Mouse (Mus musculus): ENCODE measurements around the gene Ncoa4.
"Not testable (repeated sequence)": the region's sequence is repeated elsewhere in the genome, so short reads cannot be mapped to it uniquely, and the experiment has no call there.

Gene Ncoa4

DNA sequence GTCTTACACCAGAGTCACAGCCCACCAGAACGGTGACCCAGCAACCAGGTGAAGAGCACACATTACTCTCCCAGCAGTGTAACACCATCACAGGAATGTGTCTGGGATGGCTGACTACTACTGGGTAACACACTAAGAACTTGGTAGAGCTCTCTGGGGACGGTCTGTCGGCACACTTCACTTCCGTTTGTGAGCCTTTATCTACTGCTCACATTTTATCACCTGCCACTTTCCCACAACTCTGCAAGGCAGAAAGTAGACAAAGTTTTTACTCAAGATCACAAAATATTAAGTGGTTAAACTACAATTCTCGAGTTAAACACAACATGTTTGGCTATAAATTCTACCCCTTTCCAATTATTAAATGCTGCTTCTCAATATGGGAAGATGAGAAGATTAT, 32.3 kb downstream of the Ncoa4 start:
- ATAC-seq (ENCODE audit: insufficient number of reproducible peaks, low FRiP score, low TSS enrichment) = no peak

DNA sequence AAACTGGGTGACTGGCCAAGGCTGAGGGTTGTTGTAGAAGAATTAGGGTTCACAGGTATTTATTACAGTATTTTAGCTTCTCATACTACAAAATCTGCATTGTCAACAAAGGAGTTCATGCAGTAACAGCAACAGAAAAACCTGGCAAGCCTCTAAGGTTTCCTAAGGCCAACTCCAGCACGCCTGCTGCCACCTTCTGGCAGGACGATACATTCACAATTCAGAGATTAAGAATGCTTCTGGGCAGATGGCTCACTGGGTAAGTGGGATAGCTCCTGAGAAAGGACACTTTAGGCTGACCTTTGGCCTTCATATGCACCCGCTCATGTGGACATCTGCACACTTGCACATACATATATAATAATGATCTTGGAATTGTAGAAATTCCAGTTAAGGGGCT, 32.8 kb downstream of the Ncoa4 start:
- ATAC-seq (ENCODE audit: insufficient number of reproducible peaks, low FRiP score, low TSS enrichment) = 0 out of 2 replicates have a peak, but pooled peaks have one; percentile 40

DNA sequence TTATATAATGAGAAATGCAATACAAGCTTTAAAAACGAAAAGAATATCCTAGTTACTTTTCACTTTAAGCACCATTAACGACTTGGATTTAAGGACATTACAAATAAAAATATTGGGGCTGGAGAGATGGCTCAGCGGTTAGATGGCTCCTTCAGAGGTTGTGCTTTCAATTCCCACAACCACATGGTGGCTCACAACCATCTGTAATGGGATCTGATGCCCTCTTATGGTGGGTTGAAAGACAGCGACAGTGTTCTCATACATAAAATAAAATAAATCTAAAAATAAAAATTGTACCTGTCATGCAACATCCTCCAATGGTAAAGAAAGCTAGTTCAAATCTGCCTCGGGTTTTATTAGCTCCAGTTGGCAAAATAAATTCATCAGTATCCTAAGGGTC, 33.9 kb downstream of the Ncoa4 start:
- not testable (repeated sequence) for ATAC-seq (ENCODE audit: insufficient number of reproducible peaks, low FRiP score, low TSS enrichment)

DNA sequence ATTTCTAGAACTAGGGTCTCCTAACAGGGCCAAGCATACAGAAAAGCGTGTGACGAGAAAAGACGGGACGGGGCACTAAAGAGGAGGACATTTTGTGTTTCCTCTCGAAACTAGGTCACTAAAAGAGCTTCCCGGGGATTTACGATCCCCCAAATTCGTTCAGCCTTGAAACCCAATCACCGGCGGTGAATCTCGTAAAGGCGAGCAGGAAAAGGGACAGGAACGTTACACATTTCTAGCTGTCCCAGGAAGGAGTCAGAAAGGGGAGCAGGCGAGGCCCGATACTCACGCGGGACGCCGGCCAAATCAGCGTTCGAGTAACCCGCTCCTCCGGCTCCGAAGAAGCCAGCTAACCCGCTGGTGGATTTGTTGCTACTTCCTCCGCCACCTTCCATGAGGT, 41.7 kb downstream of the Ncoa4 start:
- no peak for ATAC-seq (ENCODE audit: insufficient number of reproducible peaks, low FRiP score, low TSS enrichment)

DNA sequence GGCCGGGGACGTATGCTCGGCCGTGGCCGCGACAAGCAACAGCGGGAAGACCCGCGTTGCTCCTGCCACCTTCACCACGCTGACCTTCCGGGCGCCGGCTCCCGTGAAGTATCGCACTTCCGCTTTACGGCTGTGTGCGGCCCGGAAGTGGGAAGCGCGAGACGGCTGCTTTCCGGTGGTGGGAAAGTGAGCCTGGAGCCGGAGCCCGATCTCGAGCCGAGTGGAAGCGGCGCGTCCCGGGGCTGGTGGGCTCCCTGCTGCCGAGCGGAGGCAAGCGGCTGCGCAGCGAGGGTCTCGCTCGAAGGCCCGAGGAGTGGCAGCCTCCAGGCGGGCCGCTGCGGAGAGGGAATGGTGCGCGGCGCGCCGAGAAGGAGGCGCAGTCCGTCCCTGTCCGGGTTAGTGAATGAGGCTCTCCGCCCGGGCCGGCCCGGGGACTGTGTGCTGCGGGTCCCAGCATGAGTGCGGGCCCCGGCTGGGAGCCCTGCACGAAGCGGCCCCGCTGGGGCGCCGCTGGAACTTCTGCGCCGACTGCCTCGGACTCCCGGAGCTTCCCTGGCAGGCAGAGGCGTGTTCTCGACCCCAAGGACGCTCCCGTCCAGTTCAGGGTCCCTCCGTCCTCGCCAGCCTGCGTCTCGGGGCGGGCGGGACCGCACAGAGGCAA, 42.3 kb downstream of the Ncoa4 start, which contains the start of the genes Timm23 and Parg:
Timm23 (minus strand) TSS at position 108 of the 661 bp plus-strand sequence.
Parg (plus strand) TSS at position 159 of the 661 bp plus-strand sequence.
- ATAC-seq (ENCODE audit: insufficient number of reproducible peaks, low FRiP score, low TSS enrichment) = peak; percentile 93

DNA sequence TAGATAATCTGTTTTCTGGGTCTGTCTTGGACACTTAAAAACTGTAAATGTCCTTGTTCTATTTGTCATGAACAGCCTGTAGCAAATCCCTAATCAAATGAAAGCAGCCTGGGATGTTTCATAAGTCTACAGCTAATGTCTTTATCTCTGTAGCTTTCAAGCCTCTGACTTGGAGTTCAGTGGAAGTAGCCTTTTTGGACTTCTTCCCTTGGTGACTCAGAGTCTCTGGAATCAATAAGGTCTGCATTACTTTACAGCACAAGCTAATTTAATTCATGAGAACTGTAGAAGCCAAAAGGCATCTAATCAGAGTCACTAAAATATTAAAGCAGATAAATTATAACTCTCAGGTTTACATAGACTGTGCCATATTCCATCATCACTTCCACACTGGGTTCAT, 66.9 kb downstream of the Ncoa4 start:
- no peak for ATAC-seq (ENCODE audit: insufficient number of reproducible peaks, low FRiP score, low TSS enrichment)

DNA sequence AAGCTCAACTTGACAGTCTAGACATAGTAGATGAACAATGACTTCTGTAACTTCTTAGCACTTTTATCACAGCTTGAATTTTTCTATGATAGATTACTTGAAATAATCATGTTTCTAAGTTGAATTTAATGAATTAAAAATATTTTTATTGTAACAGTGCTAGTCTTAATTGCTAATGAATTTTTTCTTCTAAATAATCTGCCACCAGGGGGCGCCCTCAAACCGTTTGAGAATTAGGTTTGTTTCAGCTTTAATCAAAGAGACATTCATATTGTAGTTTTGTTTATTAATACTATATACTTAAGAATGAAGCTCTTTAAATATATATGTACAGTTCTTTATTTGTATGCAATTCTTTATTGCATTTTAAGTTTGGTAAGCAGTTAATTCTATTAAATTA, 69.3 kb downstream of the Ncoa4 start:
- ATAC-seq (ENCODE audit: insufficient number of reproducible peaks, low FRiP score, low TSS enrichment) = no peak
